8 mouse cellular contexts compared by ENCODE assay signal in genomic region chr13:109228967-109229617, GRCm38 (mm10).
DNase-seq lines count a peak whose midpoint lies in the region; ATAC-seq and TF ChIP-seq lines count a peak whose summit lies in the region.

No protein-coding gene starts in this region.

- peak; percentile 58 for TF ChIP-seq CTCF in liver, embryonic 14.5 days (IDR thresholded peaks at IDR 0.05; ENCODE audit: low read depth)

- DNase-seq in frontal cortex, postnatal 14 days (ENCODE audit: low spot score in 2 of 2): no peak
- peak; percentile 63 for DNase-seq in ES-CJ7 (ENCODE audit: low read depth, low spot score)
- peak; percentile 69 for DNase-seq in embryo, embryonic 11 days
- DNase-seq in heart, postnatal 10 days: peak; percentile 55 to 61
- no peak for DNase-seq in liver, embryonic 14.5 days (ENCODE audit: low read depth in 3 of 3, low spot score in 3 of 3)
- no peak for DNase-seq in adrenal gland, adult 8-10 months

- no peaks in the 10 kb centered on the region for H3K9me3 ChIP-seq in liver, embryonic 14.5 days (ENCODE audit: control insufficient read depth, low read length)
- no peaks in the 10 kb centered on the region for H3K9me3 ChIP-seq in neural tube, embryonic 12.5 days

- peak overlapping the region in 1 of 2 experiments; percentile 13; a peak in 1 of 4 replicates for H3K4me3 ChIP-seq in liver, embryonic 14.5 days (ENCODE audit: insufficient read depth in 1 of 2, low read depth in 2 of 2, low read length in 2 of 2)
- no peak overlapping the region for H3K4me3 ChIP-seq in neural tube, embryonic 12.5 days

- H3K4me1 ChIP-seq in liver, embryonic 14.5 days (replicated peaks; ENCODE audit: control insufficient read depth in 2 of 2, insufficient read depth in 2 of 2, low read length in 1 of 2): peaks cover 0 to 19% of the 10 kb centered on the region in 2 experiments; a peak in 3 of 4 replicates
- H3K4me1 ChIP-seq in neural tube, embryonic 12.5 days: no peaks in the 10 kb centered on the region

- H3K27ac ChIP-seq in liver, embryonic 14.5 days: no peak overlapping the region
- H3K27ac ChIP-seq in neural tube, embryonic 12.5 days: no peak overlapping the region

- TF ChIP-seq EP300 in liver, embryonic 14.5 days (IDR thresholded peaks at IDR 0.05; ENCODE audit: low read depth): no peak

- H3K9ac ChIP-seq in liver, embryonic 14.5 days (replicated peaks): no peak overlapping the region
- H3K9ac ChIP-seq in neural tube, embryonic 12.5 days: no peak overlapping the region

- intact Hi-C loops in heart, postnatal 10 days (cut with DNase I): loop anchor here (1.0 kb wide), 4 partner anchors 114 to 381 kb away; no protein-coding TSS in a partner anchor

- no peaks in the 10 kb centered on the region for H3K36me3 ChIP-seq in liver, embryonic 14.5 days (replicated peaks; ENCODE audit: control insufficient read depth, insufficient read depth, low read depth)
- no peaks in the 10 kb centered on the region for H3K36me3 ChIP-seq in neural tube, embryonic 12.5 days

- peak overlapping the region; percentile 45 for H3K4me2 ChIP-seq in liver, embryonic 14.5 days (ENCODE audit: low read depth)
- peak overlapping the region; percentile 12; the same call in 1 of the 2 replicates for H3K4me2 ChIP-seq in neural tube, embryonic 12.5 days (replicated peaks)

- ATAC-seq in frontal cortex, adult (ENCODE audit: low TSS enrichment): peak; percentile 83
- ATAC-seq in liver, embryonic 14.5 days (ENCODE audit: insufficient read depth): no peak
- peak; percentile 68; the same call in 1 of the 2 replicates for ATAC-seq in neural tube, embryonic 12.5 days (ENCODE audit: low FRiP score, low read depth)

- H3K27me3 ChIP-seq in liver, embryonic 14.5 days (ENCODE audit: control insufficient read depth, insufficient read depth, low read length): no peaks in the 10 kb centered on the region
- no peaks in the 10 kb centered on the region for H3K27me3 ChIP-seq in neural tube, embryonic 12.5 days (replicated peaks)

- WGBS in liver, embryonic 14.5 days (ENCODE audit: insufficient replicate concordance): 18% methylated on average over 8 of the region's 8 CpGs
- WGBS in neural tube, embryonic 12.5 days: 29% methylated on average over 8 of the region's 8 CpGs

Comparison
In these comparisons a context has a peak if more than half of its experiments do, and no peak if none do; other contexts are left out.
1. DNase-seq: peak in ES-CJ7 (single experiment), embryo, embryonic 11 days (single experiment) and heart, postnatal 10 days (2 of 2); none in frontal cortex, postnatal 14 days (0 of 2), liver, embryonic 14.5 days (0 of 3) and adrenal gland, adult 8-10 months (single experiment).